Mouse (Mus musculus): ENCODE data around the gene Slc16a10.
A peak's percentile ranks its signal among the peaks of the same experiment; 100 is the strongest.

Gene Slc16a10

GRCm38 (mm10) chr10:40164421-40165386, 22.6 kb upstream of the Slc16a10 start:
- no peaks in the 10 kb centered on the region for H3K36me3 ChIP-seq (ENCODE audit: control insufficient read depth, insufficient read depth, low read length, poor library complexity, severe bottlenecking)
- DNase-seq (ENCODE audit: low read depth, low spot score) = peak; percentile 77
- no peaks in the 10 kb centered on the region for H3K27me3 ChIP-seq (ENCODE audit: control insufficient read depth, insufficient read depth, low read length, poor library complexity, severe bottlenecking)

DNA sequence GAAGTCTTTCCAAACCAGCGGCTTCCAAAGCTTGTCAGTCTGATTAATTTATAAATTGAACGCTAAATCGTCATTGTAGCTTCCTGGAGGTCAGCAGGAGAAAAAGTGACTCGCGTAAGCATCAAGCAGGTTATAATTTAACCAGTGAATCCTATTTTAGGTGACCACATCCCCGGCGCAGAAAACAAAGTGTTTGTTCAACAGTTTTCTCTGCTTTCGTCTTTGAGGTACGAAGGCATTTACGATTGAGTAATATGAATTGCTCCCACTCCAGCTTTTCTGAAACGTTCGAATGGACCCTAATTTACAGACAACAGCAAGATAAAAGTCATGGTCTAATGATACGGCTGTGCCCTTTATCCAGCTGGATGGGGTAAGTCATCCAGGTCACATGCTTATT, 21.9 kb upstream of the Slc16a10 start:
- Histone ChIP-seq H3K36me3 (ENCODE audit: control insufficient read depth, insufficient read depth, low read length, poor library complexity, severe bottlenecking) (no peaks in the 10 kb centered on the region), H3K27me3 (ENCODE audit: control insufficient read depth, insufficient read depth, low read length, poor library complexity, severe bottlenecking) (no peaks in the 10 kb centered on the region)
- no peak for DNase-seq (ENCODE audit: low read depth, low spot score)

DNA sequence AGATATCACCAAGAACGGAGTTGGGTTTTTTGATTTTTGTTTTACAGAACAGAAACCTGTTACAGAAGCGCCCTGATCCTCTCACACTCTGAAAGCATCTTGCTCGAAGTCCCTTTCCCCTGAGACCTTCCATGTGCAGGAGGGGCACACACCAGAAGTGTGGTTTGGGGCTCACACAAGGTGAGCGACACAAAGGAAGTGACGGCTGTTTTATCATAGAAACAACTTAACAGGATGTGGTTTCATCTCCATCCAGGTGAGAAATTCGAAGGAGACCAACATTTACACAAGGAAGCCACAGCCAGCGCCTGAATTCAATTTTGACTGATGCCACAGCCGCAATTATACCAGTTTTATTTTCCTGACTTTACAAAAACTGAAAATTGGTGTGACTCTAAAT, 21.3 kb upstream of the Slc16a10 start:
- peak; percentile 90 for DNase-seq (ENCODE audit: low read depth, low spot score)
- no peaks in the 10 kb centered on the region for H3K36me3 ChIP-seq (ENCODE audit: control insufficient read depth, insufficient read depth, low read length, poor library complexity, severe bottlenecking)
- H3K27me3 ChIP-seq (ENCODE audit: control insufficient read depth, insufficient read depth, low read length, poor library complexity, severe bottlenecking) = no peaks in the 10 kb centered on the region

GRCm38 (mm10) chr10:40161701-40162255, 19.7 kb upstream of the Slc16a10 start:
- no peak for DNase-seq (ENCODE audit: low read depth, low spot score)
- H3K36me3 ChIP-seq (ENCODE audit: control insufficient read depth, insufficient read depth, low read length, poor library complexity, severe bottlenecking) = no peaks in the 10 kb centered on the region
- no peaks in the 10 kb centered on the region for H3K27me3 ChIP-seq (ENCODE audit: control insufficient read depth, insufficient read depth, low read length, poor library complexity, severe bottlenecking)

DNA sequence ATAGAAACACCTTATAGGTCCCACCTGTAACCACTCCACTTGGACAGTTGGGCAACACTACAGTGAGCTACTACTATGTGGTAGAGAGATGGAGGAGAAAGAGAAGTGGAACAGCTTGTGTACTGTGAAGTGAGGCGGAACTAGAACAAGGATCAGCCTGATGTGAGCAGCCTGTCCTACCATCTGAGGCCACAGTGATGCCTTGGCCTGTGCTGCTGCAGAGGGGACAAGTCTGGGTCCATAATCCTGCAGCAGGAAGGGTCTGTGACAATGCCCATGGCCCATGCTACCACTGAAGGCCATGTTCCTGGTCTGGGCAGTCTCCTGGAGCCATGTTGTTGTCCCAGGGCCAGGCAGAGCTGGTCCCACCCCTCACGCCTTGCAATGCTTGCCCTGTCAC, 19.2 kb upstream of the Slc16a10 start:
- no peaks in the 10 kb centered on the region for H3K36me3 ChIP-seq (ENCODE audit: control insufficient read depth, insufficient read depth, low read length, poor library complexity, severe bottlenecking)
- DNase-seq (ENCODE audit: low read depth, low spot score) = peak; percentile 28
- H3K27me3 ChIP-seq (ENCODE audit: control insufficient read depth, insufficient read depth, low read length, poor library complexity, severe bottlenecking) = no peaks in the 10 kb centered on the region

DNA sequence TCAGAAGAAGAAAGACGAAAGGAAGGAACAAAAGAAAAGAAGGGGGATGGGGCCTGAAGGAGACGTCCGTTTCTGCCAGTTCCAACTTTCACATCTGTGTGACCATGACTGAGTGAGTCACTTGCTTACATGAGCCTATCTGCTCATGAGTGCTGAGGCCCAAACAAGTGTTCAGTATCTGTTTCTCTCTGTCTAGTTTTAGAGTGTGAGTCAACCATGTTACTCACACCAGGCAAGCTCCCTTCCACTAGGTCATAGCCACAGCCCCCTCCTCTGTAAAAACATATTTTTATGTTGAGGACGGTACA, 10.4 kb upstream of the Slc16a10 start:
- no peaks in the 10 kb centered on the region for H3K36me3 ChIP-seq (ENCODE audit: control insufficient read depth, insufficient read depth, low read length, poor library complexity, severe bottlenecking)
- no peak for DNase-seq (ENCODE audit: low read depth, low spot score)
- no peaks in the 10 kb centered on the region for H3K27me3 ChIP-seq (ENCODE audit: control insufficient read depth, insufficient read depth, low read length, poor library complexity, severe bottlenecking)

GRCm38 (mm10) chr10:40151852-40152549, 9.9 kb upstream of the Slc16a10 start:
- no peak for DNase-seq (ENCODE audit: low read depth, low spot score)
- Histone ChIP-seq H3K36me3 (ENCODE audit: control insufficient read depth, insufficient read depth, low read length, poor library complexity, severe bottlenecking) (no peaks in the 10 kb centered on the region), H3K27me3 (ENCODE audit: control insufficient read depth, insufficient read depth, low read length, poor library complexity, severe bottlenecking) (no peaks in the 10 kb centered on the region)

DNA sequence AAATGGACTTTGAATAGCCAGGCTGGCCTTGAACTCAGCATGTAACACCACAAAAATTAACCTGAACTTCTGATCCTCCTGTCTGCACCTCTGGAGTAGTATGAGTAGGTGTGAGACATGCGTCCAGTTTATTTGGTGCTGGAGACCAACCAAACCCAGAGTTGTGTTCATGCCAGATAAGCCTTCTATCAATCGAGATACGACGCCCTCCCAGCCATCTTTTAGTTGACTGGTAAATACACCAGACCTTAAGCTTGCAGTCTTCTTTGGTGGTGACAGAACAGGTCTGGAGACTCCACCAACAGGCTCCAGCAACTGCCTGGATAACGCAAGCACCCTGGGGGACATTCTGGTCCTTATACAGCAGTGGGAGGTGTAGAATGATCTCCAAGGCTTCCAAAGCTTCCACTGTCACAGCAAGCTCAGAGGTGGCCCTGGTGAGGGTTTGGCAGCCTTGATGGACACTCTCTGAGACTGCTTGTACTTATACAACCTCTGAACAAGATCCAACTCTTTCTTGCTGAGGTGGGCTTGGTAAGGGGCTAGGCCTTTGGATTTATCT, 7.6 kb upstream of the Slc16a10 start:
- no peaks in the 10 kb centered on the region for H3K36me3 ChIP-seq (ENCODE audit: control insufficient read depth, insufficient read depth, low read length, poor library complexity, severe bottlenecking)
- DNase-seq (ENCODE audit: low read depth, low spot score) = no peak
- no peaks in the 10 kb centered on the region for H3K27me3 ChIP-seq (ENCODE audit: control insufficient read depth, insufficient read depth, low read length, poor library complexity, severe bottlenecking)

DNA sequence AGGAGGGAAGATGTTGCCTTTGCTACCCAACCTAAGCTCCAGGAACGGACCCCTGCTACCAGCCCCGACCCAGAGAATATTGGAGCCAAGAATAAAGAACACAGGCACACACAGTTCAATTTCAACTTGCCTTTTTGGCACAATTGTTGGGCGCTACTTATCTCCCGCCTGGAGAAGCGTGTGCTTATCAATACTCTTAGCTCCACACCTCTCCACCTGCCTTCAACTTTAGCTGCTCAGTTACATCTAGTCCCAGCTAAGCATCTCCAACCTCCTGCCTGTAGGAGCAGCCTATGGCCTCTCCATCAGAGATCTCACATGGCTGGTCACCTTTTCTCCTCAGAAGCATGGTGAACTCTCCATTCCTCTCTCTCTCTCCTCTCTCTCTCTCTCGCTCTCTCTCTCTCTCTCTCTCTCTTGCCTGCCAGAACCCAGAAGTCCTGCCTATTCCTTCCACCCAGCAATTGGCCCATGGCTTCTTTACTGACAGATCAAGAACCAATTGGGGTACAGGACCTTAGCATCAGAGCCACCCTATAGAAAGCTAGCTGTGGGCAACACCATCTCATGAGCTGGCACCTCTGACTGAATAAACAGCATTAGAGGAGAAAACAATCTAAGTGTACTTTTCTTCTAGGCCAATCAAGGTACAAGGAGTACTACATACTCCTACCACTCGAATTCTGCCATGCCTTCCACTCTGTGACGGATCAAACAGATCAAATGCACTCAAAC, 5.4 kb upstream of the Slc16a10 start:
- no peaks in the 10 kb centered on the region for H3K36me3 ChIP-seq (ENCODE audit: control insufficient read depth, insufficient read depth, low read length, poor library complexity, severe bottlenecking)
- DNase-seq (ENCODE audit: low read depth, low spot score) = no peak
- no peaks in the 10 kb centered on the region for H3K27me3 ChIP-seq (ENCODE audit: control insufficient read depth, insufficient read depth, low read length, poor library complexity, severe bottlenecking)

DNA sequence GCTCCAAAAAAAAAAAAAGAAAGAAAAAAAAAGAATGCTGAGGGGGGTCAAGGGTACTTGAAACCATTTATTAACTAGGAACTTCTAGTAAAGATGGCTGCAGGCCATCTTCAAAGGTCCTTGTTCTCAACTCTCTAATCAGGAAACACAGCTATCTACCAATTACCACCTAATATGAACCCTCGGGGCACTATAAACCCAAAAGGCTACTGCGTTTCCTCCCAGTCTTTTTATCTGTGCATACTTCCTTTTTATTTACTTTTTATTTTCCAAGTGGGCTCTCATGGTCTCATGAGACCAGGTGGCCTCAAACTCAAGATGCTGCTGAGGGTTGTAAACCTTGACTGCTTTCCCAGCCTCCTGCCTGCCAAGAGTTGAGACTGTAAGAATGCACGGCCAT, 4.4 kb upstream of the Slc16a10 start:
- Histone ChIP-seq H3K36me3 (ENCODE audit: control insufficient read depth, insufficient read depth, low read length, poor library complexity, severe bottlenecking) (no peaks in the 10 kb centered on the region), H3K27me3 (ENCODE audit: control insufficient read depth, insufficient read depth, low read length, poor library complexity, severe bottlenecking) (no peaks in the 10 kb centered on the region)
- DNase-seq (ENCODE audit: low read depth, low spot score) = no peak

GRCm38 (mm10) chr10:40144815-40145214, 2.8 kb upstream of the Slc16a10 start:
- DNase-seq (ENCODE audit: low read depth, low spot score) = no peak
- no peaks in the 10 kb centered on the region for H3K36me3 ChIP-seq (ENCODE audit: control insufficient read depth, insufficient read depth, low read length, poor library complexity, severe bottlenecking)
- H3K27me3 ChIP-seq (ENCODE audit: control insufficient read depth, insufficient read depth, low read length, poor library complexity, severe bottlenecking) = no peaks in the 10 kb centered on the region

- H3K36me3 ChIP-seq (ENCODE audit: control insufficient read depth, insufficient read depth, low read length, poor library complexity, severe bottlenecking) = no peaks in the 10 kb centered on the region
- H3K27me3 ChIP-seq (ENCODE audit: control insufficient read depth, insufficient read depth, low read length, poor library complexity, severe bottlenecking) = no peaks in the 10 kb centered on the region
- peak; percentile 47 for DNase-seq (ENCODE audit: low read depth, low spot score)
Observed at GRCm38 (mm10) chr10:40141016-40141851, 824 bp downstream of the Slc16a10 start.

DNA sequence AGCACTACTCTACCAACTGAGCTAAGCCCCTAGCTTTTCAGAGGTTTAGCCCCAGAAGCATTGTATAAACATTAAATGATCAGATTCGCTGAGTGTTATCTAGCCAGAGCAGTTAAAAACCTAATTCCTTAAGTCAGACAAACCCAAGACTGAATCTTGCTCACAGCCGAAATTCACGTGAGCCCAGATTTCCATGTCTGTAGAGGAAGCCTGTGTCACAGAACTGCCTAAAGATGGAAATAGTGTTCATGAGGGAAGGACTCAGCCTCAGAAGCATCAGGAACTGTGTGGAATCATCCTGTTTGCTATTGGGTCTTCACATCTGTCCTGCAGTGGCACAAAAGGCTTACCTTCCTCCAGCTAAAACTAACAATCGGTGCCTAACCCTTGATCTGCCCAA, 2.4 kb downstream of the Slc16a10 start:
- no peaks in the 10 kb centered on the region for H3K27me3 ChIP-seq (ENCODE audit: control insufficient read depth, insufficient read depth, low read length, poor library complexity, severe bottlenecking)
- no peaks in the 10 kb centered on the region for H3K36me3 ChIP-seq (ENCODE audit: control insufficient read depth, insufficient read depth, low read length, poor library complexity, severe bottlenecking)
- no peak for DNase-seq (ENCODE audit: low read depth, low spot score)
